Mouse (Mus musculus): ENCODE measurements around the gene Frmd5. TPM values are rescaled to one million over a fixed set of nuclear protein-coding genes. Genes with fewer than 3 reads are reported as not detected.

Frmd5 gene
- polyA plus RNA-seq, 1 experiment from 2014 or later: 3.8 TPM

GRCm38 (mm10) chr2:121642934-121643333 is 164.0 kb downstream of the Frmd5 start:
- Histone ChIP-seq H3K4me1 (ENCODE audit: control insufficient read depth, insufficient read depth, low read length) (0 out of 2 replicates have a peak, but pooled peaks cover 3% of the 10 kb centered on the region), H3K9ac (ENCODE audit: low read length) (no peak overlapping the region), H3K36me3 (ENCODE audit: control insufficient read depth, insufficient read depth, low read length) (no peaks in the 10 kb centered on the region), H3K4me3 (replicated peaks; ENCODE audit: low read length) (no peak overlapping the region), H3K27me3 (ENCODE audit: control insufficient read depth, insufficient read depth, low read length) (no peaks in the 10 kb centered on the region), H3K4me2 (ENCODE audit: low read depth, low read length) (no peak overlapping the region), H3K27ac (ENCODE audit: low read length) (no peak overlapping the region), H3K9me3 (replicated peaks; ENCODE audit: control insufficient read depth, low read length) (no peaks in the 10 kb centered on the region)
- 19% methylated on average over 6 of the region's 6 CpGs for WGBS
- ATAC-seq (ENCODE audit: insufficient read depth, low FRiP score): no peak

GRCm38 (mm10) chr2:121632091-121632490 is 174.8 kb downstream of the Frmd5 start:
- ATAC-seq (ENCODE audit: insufficient read depth, low FRiP score): no peak

GRCm38 (mm10) chr2:121630286-121630685 is 176.6 kb downstream of the Frmd5 start:
- Histone ChIP-seq H3K4me3 (replicated peaks; ENCODE audit: low read length) (no peak overlapping the region), H3K9ac (ENCODE audit: low read length) (no peak overlapping the region), H3K4me1 (ENCODE audit: control insufficient read depth, insufficient read depth, low read length) (no peaks in the 10 kb centered on the region; the same call in 1 of the 2 replicates), H3K4me2 (ENCODE audit: low read depth, low read length) (no peak overlapping the region), H3K9me3 (replicated peaks; ENCODE audit: control insufficient read depth, low read length) (no peaks in the 10 kb centered on the region), H3K27ac (ENCODE audit: low read length) (no peak overlapping the region), H3K36me3 (ENCODE audit: control insufficient read depth, insufficient read depth, low read length) (no peaks in the 10 kb centered on the region), H3K27me3 (ENCODE audit: control insufficient read depth, insufficient read depth, low read length) (no peaks in the 10 kb centered on the region)
- no peak for ATAC-seq (ENCODE audit: insufficient read depth, low FRiP score)
- WGBS: 72% methylated on average over 5 of the region's 5 CpGs

More at GRCm38 (mm10) chr2:121632091-121632490, 174.8 kb downstream of the Frmd5 start:
- no peaks in the 10 kb centered on the region for H3K27me3 ChIP-seq (ENCODE audit: control insufficient read depth, insufficient read depth, low read length)
- no peak overlapping the region for H3K4me2 ChIP-seq (ENCODE audit: low read depth, low read length)
- no peaks in the 10 kb centered on the region; the same call in 1 of the 2 replicates for H3K4me1 ChIP-seq (ENCODE audit: control insufficient read depth, insufficient read depth, low read length)
- H3K36me3 ChIP-seq (ENCODE audit: control insufficient read depth, insufficient read depth, low read length): no peaks in the 10 kb centered on the region
- H3K27ac ChIP-seq (ENCODE audit: low read length): no peak overlapping the region
- no peak overlapping the region for H3K9ac ChIP-seq (ENCODE audit: low read length)
- 37% methylated on average over 4 of the region's 4 CpGs for WGBS
- H3K9me3 ChIP-seq (replicated peaks; ENCODE audit: control insufficient read depth, low read length): no peaks in the 10 kb centered on the region
- H3K4me3 ChIP-seq (replicated peaks; ENCODE audit: low read length): no peak overlapping the region

- Histone ChIP-seq H3K4me1 (ENCODE audit: control insufficient read depth, insufficient read depth, low read length) (no peaks in the 10 kb centered on the region; the same call in 1 of the 2 replicates), H3K9ac (ENCODE audit: low read length) (no peak overlapping the region), H3K9me3 (replicated peaks; ENCODE audit: control insufficient read depth, low read length) (no peaks in the 10 kb centered on the region), H3K4me2 (ENCODE audit: low read depth, low read length) (no peak overlapping the region), H3K4me3 (replicated peaks; ENCODE audit: low read length) (no peak overlapping the region), H3K27me3 (ENCODE audit: control insufficient read depth, insufficient read depth, low read length) (no peaks in the 10 kb centered on the region), H3K27ac (ENCODE audit: low read length) (0 out of 2 replicates have a peak overlapping the region, but pooled peaks have one; percentile 6), H3K36me3 (ENCODE audit: control insufficient read depth, insufficient read depth, low read length) (no peaks in the 10 kb centered on the region)
- no peak for ATAC-seq (ENCODE audit: insufficient read depth, low FRiP score)
- 35% methylated on average over 10 of the region's 10 CpGs for WGBS
These were observed 178.6 kb downstream of the Frmd5 start for GRCm38 (mm10) chr2:121628290-121628689.

- H3K9ac ChIP-seq (ENCODE audit: low read length): no peak overlapping the region
- no peaks in the 10 kb centered on the region; the same call in 1 of the 2 replicates for H3K4me1 ChIP-seq (ENCODE audit: control insufficient read depth, insufficient read depth, low read length)
- no peak for ATAC-seq (ENCODE audit: insufficient read depth, low FRiP score)
- H3K4me3 ChIP-seq (replicated peaks; ENCODE audit: low read length): no peak overlapping the region
- H3K36me3 ChIP-seq (ENCODE audit: control insufficient read depth, insufficient read depth, low read length): no peaks in the 10 kb centered on the region
- H3K9me3 ChIP-seq (replicated peaks; ENCODE audit: control insufficient read depth, low read length): no peaks in the 10 kb centered on the region
- H3K27me3 ChIP-seq (ENCODE audit: control insufficient read depth, insufficient read depth, low read length): no peaks in the 10 kb centered on the region
- WGBS: 91% methylated on average over 3 of the region's 3 CpGs
- H3K4me2 ChIP-seq (ENCODE audit: low read depth, low read length): no peak overlapping the region
- H3K27ac ChIP-seq (ENCODE audit: low read length): no peak overlapping the region
These were observed 181.0 kb downstream of the Frmd5 start for GRCm38 (mm10) chr2:121625901-121626300.

- no peaks in the 10 kb centered on the region for H3K4me1 ChIP-seq (ENCODE audit: control insufficient read depth, insufficient read depth, low read length)
- no peaks in the 10 kb centered on the region for H3K27me3 ChIP-seq (ENCODE audit: control insufficient read depth, insufficient read depth, low read length)
- no peaks in the 10 kb centered on the region for H3K9me3 ChIP-seq (replicated peaks; ENCODE audit: control insufficient read depth, low read length)
- peak; percentile 69; the same call in 1 of the 2 replicates for ATAC-seq (ENCODE audit: insufficient read depth, low FRiP score)
- WGBS: 38% methylated on average over 13 of the region's 13 CpGs
- peak overlapping the region; percentile 54 for H3K27ac ChIP-seq (ENCODE audit: low read length)
- no peak overlapping the region for H3K9ac ChIP-seq (ENCODE audit: low read length)
- no peaks in the 10 kb centered on the region for H3K36me3 ChIP-seq (ENCODE audit: control insufficient read depth, insufficient read depth, low read length)
- no peak overlapping the region for H3K4me3 ChIP-seq (replicated peaks; ENCODE audit: low read length)
- 0 out of 2 replicates have a peak overlapping the region, but pooled peaks have one; percentile 7 for H3K4me2 ChIP-seq (ENCODE audit: low read depth, low read length)
These were observed 185.4 kb downstream of the Frmd5 start for GRCm38 (mm10) chr2:121621262-121622163.

- H3K27ac ChIP-seq (ENCODE audit: low read length): peak overlapping the region; percentile 54; the same call in 1 of the 2 replicates
- H3K36me3 ChIP-seq (ENCODE audit: control insufficient read depth, insufficient read depth, low read length): no peaks in the 10 kb centered on the region
- H3K4me2 ChIP-seq (ENCODE audit: low read depth, low read length): no peak overlapping the region
- H3K4me1 ChIP-seq (ENCODE audit: control insufficient read depth, insufficient read depth, low read length): no peaks in the 10 kb centered on the region
- no peaks in the 10 kb centered on the region for H3K27me3 ChIP-seq (ENCODE audit: control insufficient read depth, insufficient read depth, low read length)
- H3K4me3 ChIP-seq (replicated peaks; ENCODE audit: low read length): no peak overlapping the region
- 84% methylated on average over 7 of the region's 7 CpGs for WGBS
- no peak overlapping the region for H3K9ac ChIP-seq (ENCODE audit: low read length)
- ATAC-seq (ENCODE audit: insufficient read depth, low FRiP score): no peak
- H3K9me3 ChIP-seq (replicated peaks; ENCODE audit: control insufficient read depth, low read length): no peaks in the 10 kb centered on the region
These were observed 186.2 kb downstream of the Frmd5 start for GRCm38 (mm10) chr2:121620582-121621261.

GRCm38 (mm10) chr2:121615199-121615559 is 191.7 kb downstream of the Frmd5 start:
- no peak overlapping the region for H3K4me3 ChIP-seq (replicated peaks; ENCODE audit: low read length)
- H3K27me3 ChIP-seq (ENCODE audit: control insufficient read depth, insufficient read depth, low read length): no peaks in the 10 kb centered on the region
- no peak overlapping the region for H3K4me2 ChIP-seq (ENCODE audit: low read depth, low read length)
- 76% methylated on average over 7 of the region's 7 CpGs for WGBS
- H3K9ac ChIP-seq (ENCODE audit: low read length): no peak overlapping the region
- H3K4me1 ChIP-seq (ENCODE audit: control insufficient read depth, insufficient read depth, low read length): peaks cover 12% of the 10 kb centered on the region
- H3K9me3 ChIP-seq (replicated peaks; ENCODE audit: control insufficient read depth, low read length): no peaks in the 10 kb centered on the region
- no peaks in the 10 kb centered on the region for H3K36me3 ChIP-seq (ENCODE audit: control insufficient read depth, insufficient read depth, low read length)
- H3K27ac ChIP-seq (ENCODE audit: low read length): no peak overlapping the region
- no peak for ATAC-seq (ENCODE audit: insufficient read depth, low FRiP score)

Measured in stomach, embryonic 16.5 days (tissue).